Mouse (Mus musculus) testis, adult 2 months (tissue): Measurements from ENCODE around the gene 1700061G19Rik. TPM values are rescaled to one million over a fixed set of nuclear protein-coding genes. Genes with fewer than 3 reads are reported as not detected.

Experiments used
- H3K27ac ChIP-seq: fragments of 200-500 bp; 2 replicates; pipeline ENCODE4 v1.5.1; 2012; ENCODE audit warnings: low read depth, low read length; ENCODE audit not compliant: control insufficient read depth, insufficient read depth
- H3K27me3 ChIP-seq: fragments of 200-500 bp; 2 replicates; pipeline ENCODE4 v1.6.1; 2012; ENCODE audit warnings: mild to moderate bottlenecking, low read length, moderate library complexity; ENCODE audit not compliant: control insufficient read depth, insufficient read depth
- H3K36me3 ChIP-seq: fragments of 200-500 bp; 2 replicates; pipeline ENCODE4 v1.6.1; 2012; ENCODE audit warnings: mild to moderate bottlenecking, low read length; ENCODE audit not compliant: control insufficient read depth, insufficient read depth
- H3K4me1 ChIP-seq: fragments of 200-500 bp; 2 replicates; pipeline ENCODE4 v1.6.1; 2012; ENCODE audit warnings: low read length; ENCODE audit not compliant: control insufficient read depth, insufficient read depth
- H3K4me3 ChIP-seq: fragments of 200-500 bp; 2 replicates; pipeline ENCODE4 v1.5.1; 2012; ENCODE audit warnings: low read depth, mild to moderate bottlenecking, low read length, moderate library complexity, mixed read lengths; ENCODE audit not compliant: control insufficient read depth
- CTCF ChIP-seq: fragments of 200-500 bp; IDR thresholded peaks from 2 replicates; pipeline ENCODE4 v1.5.1; 2012; ENCODE audit warnings: low read depth, mild to moderate bottlenecking, inconsistent platforms, low read length, moderate library complexity; ENCODE audit not compliant: control insufficient read depth, insufficient read depth, insufficient replicate concordance
- POLR2A ChIP-seq: fragments of 200-500 bp; IDR thresholded peaks from 2 replicates; pipeline ENCODE4 v1.6.1; 2012; ENCODE audit warnings: low read depth, mild to moderate bottlenecking, inconsistent platforms, low read length, moderate library complexity; ENCODE audit not compliant: control insufficient read depth
- polyA plus RNA-seq: library from polyadenylated mRNA; depleted of rRNA; stranded (reverse); fragments of >200 nt; gene quantifications from 2 replicates; pipeline ENCODE4 v1.2.3, GENCODE M21; 2012

The 1700061G19Rik gene
- polyA plus RNA-seq, 1 experiment: 157 TPM

GRCm38 (mm10) chr17:56888050-56888449 is 12.8 kb downstream of the 1700061G19Rik start:
- Histone ChIP-seq H3K27me3 (no peaks in the 10 kb centered on the region), H3K27ac (no peak overlapping the region), H3K36me3 (no peaks in the 10 kb centered on the region), H3K4me3 (no peak overlapping the region), H3K4me1 (peaks cover 13% of the 10 kb centered on the region)
- no peak for TF ChIP-seq POLR2A
- no peak for TF ChIP-seq CTCF

GRCm38 (mm10) chr17:56890018-56890417 is 14.7 kb downstream of the 1700061G19Rik start:
- TF ChIP-seq POLR2A (no peak), CTCF (no peak)
- H3K4me1 ChIP-seq: no peaks in the 10 kb centered on the region
- no peaks in the 10 kb centered on the region for H3K36me3 ChIP-seq
- H3K4me3 ChIP-seq: no peak overlapping the region
- H3K27ac ChIP-seq: no peak overlapping the region
- H3K27me3 ChIP-seq: no peaks in the 10 kb centered on the region

- Histone ChIP-seq H3K4me3 (no peak overlapping the region), H3K4me1 (no peaks in the 10 kb centered on the region), H3K27me3 (no peaks in the 10 kb centered on the region), H3K27ac (no peak overlapping the region), H3K36me3 (no peaks in the 10 kb centered on the region; the same call in 1 of the 2 replicates)
- no peak for TF ChIP-seq CTCF
- TF ChIP-seq POLR2A: no peak
These were observed 20.2 kb downstream of the 1700061G19Rik start for GRCm38 (mm10) chr17:56895368-56895918.

- no peak overlapping the region for H3K4me3 ChIP-seq
- H3K4me1 ChIP-seq: no peaks in the 10 kb centered on the region
- H3K36me3 ChIP-seq: no peaks in the 10 kb centered on the region; the same call in 1 of the 2 replicates
- H3K27ac ChIP-seq: no peak overlapping the region
- no peaks in the 10 kb centered on the region for H3K27me3 ChIP-seq
- TF ChIP-seq POLR2A: no peak
- TF ChIP-seq CTCF: no peak
These were observed 21.3 kb downstream of the 1700061G19Rik start for GRCm38 (mm10) chr17:56896513-56897129.

- Histone ChIP-seq H3K27ac (no peak overlapping the region), H3K36me3 (no peaks in the 10 kb centered on the region; the same call in 1 of the 2 replicates)
- TF ChIP-seq POLR2A: peak; percentile 28; the same call in 1 of the 2 replicates
- TF ChIP-seq CTCF: peak; percentile 85
These were observed 22.4 kb downstream of the 1700061G19Rik start for GRCm38 (mm10) chr17:56897630-56898195.

GRCm38 (mm10) chr17:56902698-56903097 is 27.4 kb downstream of the 1700061G19Rik start:
- no peaks in the 10 kb centered on the region; the same call in 1 of the 2 replicates for H3K36me3 ChIP-seq

More at GRCm38 (mm10) chr17:56897630-56898195, 22.4 kb downstream of the 1700061G19Rik start:
- no peaks in the 10 kb centered on the region for H3K4me1 ChIP-seq
- no peak overlapping the region for H3K4me3 ChIP-seq
- H3K27me3 ChIP-seq: no peaks in the 10 kb centered on the region

GRCm38 (mm10) chr17:56906166-56906565 is 30.9 kb downstream of the 1700061G19Rik start:
- H3K36me3 ChIP-seq: no peaks in the 10 kb centered on the region; the same call in 1 of the 2 replicates
- TF ChIP-seq POLR2A (no peak), CTCF (no peak)

More at GRCm38 (mm10) chr17:56902698-56903097, 27.4 kb downstream of the 1700061G19Rik start:
- Histone ChIP-seq H3K27me3 (no peaks in the 10 kb centered on the region), H3K4me1 (no peaks in the 10 kb centered on the region), H3K27ac (no peak overlapping the region), H3K4me3 (no peak overlapping the region)
- no peak for TF ChIP-seq CTCF
- TF ChIP-seq POLR2A: no peak

More at GRCm38 (mm10) chr17:56906166-56906565, 30.9 kb downstream of the 1700061G19Rik start:
- Histone ChIP-seq H3K4me3 (no peak overlapping the region), H3K4me1 (no peaks in the 10 kb centered on the region), H3K27me3 (no peaks in the 10 kb centered on the region), H3K27ac (no peak overlapping the region)
